Mouse (Mus musculus): Measurements from ENCODE around the gene Pla2g5.

DNA sequence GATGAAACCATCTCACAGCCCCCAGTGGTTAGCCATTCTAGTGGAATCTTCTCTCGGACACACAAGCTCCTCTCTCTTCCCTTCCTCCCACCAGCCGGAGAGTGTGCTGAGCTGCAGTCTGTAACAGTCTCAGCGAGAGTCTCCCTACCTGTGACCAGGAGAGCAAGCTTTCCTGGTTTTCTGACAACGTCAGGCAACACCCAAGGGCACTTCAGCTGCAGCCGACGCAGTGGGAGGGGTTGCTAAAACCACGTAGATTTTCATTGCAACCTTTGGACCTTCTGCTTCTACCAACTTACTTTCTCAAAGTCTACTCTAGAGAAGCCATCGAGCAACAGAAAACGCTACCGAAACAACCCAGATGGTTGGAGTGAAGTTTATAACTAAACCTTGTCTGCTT is 91.3 kb downstream of the Pla2g5 start:
- TF ChIP-seq CTCF (IDR thresholded peaks at IDR 0.05) (no peak), EP300 (IDR thresholded peaks at IDR 0.05) (no peak)

Measured in lung, postnatal 0 days (tissue).